Mouse (Mus musculus) gastrocnemius, postnatal 4 days (tissue): ENCODE data around the gene Nxf1. TPM values are rescaled to one million over a fixed set of nuclear protein-coding genes. Genes with fewer than 3 reads are reported as not detected.

Experiments
- DNase-seq, 2 experiments: peaks; one replicate each; pipeline ENCODE4 v3.0.0; 2021 to 2022; ENCODE audit warnings: low spot score in 2 of 2, mixed read lengths in 2 of 2
- microRNA-seq: library from miRNA; unstranded; fragments of <30 nt; microRNA quantifications from one replicate; pipeline ENCODE4 v1.2.0, GENCODE M21; 2021
- total RNA-seq, 2 experiments: library from RNA; stranded (reverse); gene quantifications; 2 replicates each; pipeline ENCODE4 v1.2.3; 2021

Gene Nxf1
- total RNA-seq, 2 experiments from 2014 or later = 70.4 to 80.5 TPM

DNA sequence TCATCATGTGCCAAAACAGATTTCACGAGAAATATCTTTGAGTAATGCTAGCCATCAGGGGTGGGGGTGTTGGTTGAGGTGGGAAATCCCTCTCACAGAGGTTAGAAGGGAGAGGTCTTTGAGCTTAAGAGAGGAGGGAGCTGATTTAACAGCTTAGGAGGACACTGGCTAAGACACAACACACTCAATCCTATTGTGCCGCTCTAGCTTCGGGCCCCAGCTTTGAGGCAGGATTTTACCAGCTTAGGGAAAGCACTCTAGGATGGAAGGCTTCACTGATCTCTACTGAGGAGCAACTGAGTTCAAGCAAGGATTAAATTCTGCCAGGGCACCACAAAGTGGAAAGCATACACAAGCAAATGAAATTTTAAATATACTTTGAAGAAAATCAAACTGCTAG lies 60.1 kb downstream of the Nxf1 start:
- no peak for DNase-seq

DNA sequence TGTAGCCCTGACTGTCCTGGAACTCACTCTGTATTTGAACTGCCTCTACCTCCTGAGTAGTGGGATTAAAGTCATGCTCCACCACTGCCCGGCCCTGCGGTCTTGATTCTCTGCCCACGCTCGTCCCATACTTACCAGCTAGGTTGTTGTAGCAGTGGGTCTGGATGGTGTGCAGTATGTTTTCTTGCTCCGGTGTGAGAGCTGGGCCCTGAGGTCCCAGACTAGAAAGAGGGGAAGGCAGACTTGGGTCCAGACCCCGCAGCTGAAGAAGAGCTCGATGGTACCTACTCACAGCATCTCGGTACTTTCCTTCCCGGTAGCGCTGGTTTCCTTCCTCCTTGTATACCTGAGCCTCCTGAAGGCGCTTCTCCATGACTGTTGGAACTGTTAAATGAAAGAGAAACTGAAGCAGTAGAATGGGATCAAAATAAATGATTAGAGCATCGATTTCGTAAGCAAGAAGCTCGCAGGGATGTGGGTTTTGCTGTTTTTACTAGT lies 61.5 kb downstream of the Nxf1 start:
- DNase-seq = no peak

DNA sequence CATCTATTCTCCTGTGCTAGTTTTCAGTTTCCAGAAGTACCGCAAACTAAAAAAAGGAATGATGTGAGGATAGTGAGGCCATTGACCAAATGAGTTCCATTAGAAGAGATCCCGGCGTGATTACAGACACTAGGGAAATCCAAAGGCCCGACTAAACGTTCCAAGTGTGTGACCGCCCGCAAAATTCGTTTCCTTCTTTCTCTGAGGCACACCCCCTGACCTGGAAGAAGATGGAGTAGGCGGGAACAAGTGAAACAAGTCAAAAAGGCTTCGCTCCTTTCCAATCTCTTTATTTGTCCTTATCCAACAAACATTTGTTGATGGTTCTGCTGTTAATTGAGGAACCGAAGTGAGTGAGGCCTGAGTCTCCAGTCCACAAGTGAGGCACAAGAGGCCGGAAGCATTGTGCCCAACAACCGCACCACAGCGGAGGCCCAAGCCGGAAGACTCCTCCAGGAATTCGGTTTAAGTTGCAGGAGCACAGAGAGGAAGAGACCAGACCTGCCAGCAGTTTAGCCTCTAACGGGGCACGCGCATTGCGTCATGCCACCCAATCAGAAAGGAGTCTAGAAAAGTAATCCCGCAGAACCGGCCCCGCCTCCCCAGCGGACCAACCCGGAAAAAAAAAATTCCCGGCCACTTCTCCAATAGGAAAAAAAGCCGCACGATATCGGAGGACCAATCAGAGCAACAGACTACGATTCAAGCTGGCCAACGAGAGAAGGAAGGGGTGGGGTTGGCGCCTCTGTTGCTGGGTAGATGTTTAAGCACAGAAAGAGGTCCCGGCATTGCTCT lies 62.1 kb downstream of the Nxf1 start, which contains the start of gene Ttc9c:
TSS of gene Ttc9c (minus strand) at position 533 of the 795 bp plus-strand sequence.
- DNase-seq = peak; percentile 86 to 95

DNA sequence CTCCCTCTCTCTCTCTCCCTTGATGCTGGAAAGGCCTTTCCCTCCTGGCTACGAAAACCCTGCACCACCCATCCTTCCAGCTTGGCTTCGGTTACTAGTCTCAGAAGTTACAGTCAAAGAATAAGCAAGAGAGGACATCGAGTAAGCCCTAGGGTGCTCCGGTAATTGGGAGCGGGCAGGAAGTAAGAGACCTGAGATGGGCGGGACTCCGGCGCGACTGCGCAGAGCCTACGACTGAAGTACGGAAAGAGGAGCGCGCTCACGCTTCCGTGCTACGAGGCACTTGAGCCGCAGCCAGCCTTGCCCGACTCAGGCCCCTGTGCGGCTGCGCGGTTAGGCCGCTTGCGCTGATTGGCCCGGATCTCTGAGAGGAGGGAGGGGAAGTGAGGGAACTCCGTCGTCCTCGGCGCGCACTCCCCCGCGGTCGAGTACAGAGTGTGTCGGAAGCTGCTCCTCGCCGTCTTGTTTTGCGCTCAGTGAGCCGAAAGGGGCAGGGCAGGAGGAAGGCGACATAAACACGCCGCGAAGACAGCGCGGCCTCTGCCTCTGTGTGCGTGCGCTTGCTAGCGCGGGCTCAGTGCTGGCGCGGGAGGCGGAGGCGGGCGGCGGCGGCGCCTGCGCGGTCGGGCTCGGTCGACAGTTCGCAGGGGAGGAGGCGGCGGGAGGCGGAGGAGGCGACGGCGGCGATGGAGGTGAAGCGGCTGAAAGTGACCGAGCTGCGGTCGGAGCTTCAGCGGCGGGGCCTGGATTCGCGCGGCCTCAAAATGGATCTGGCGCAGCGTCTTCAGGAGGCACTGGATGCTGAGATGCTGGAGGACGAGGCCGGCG lies 62.9 kb downstream of the Nxf1 start, which contains the start of gene Hnrnpul2:
TSS of gene Hnrnpul2 (plus strand) at position 415 of the 828 bp plus-strand sequence.
- DNase-seq = peak; percentile 96 to 99

Small RNA genes within 50 kb of the gene (microRNA-seq; reads per million reads assigned to microRNA genes)
- gene Mir6992 = not detected

Other genes starting within 250 kb of the Nxf1 start
- gene Slc22a8, start 165.8 kb upstream of the Nxf1 start, total RNA-seq = not detected
- gene Slc22a6, start 139.0 kb upstream of the Nxf1 start, total RNA-seq = not detected
- gene Chrm1, start 93.3 kb upstream of the Nxf1 start, total RNA-seq = under 1 TPM; 0.05 to 0.10 TPM
- 10 to 100 TPM; 42.4 to 43.8 TPM for gene Slc3a2, start 33.7 kb upstream of the Nxf1 start, total RNA-seq
- gene Wdr74, start 21.2 kb upstream of the Nxf1 start, total RNA-seq = 10 to 100 TPM; 34.5 to 35.1 TPM
- gene 1700092M07Rik, start 16.4 kb upstream of the Nxf1 start, total RNA-seq = 1 to 10 TPM in 1 of 2 experiments, not detected in 1; 2.5 TPM
- gene Stx5a, start 15.7 kb upstream of the Nxf1 start, total RNA-seq = 10 to 100 TPM; 59.1 to 60.5 TPM
- 10 to 100 TPM; 71.4 to 85.6 TPM for gene Tmem223, start 13.9 kb downstream of the Nxf1 start, total RNA-seq
- 10 to 100 TPM; 19.3 to 21.9 TPM for gene Tmem179b, start 17.4 kb downstream of the Nxf1 start, total RNA-seq
- 10 to 100 TPM; 15.5 to 16.9 TPM for gene Taf6l, start 29.3 kb downstream of the Nxf1 start, total RNA-seq
- gene Polr2g, start 41.5 kb downstream of the Nxf1 start, total RNA-seq = 10 to 100 TPM; 61.0 to 65.4 TPM
- 1 to 10 TPM; 1.4 to 1.5 TPM for gene Zbtb3, start 45.5 kb downstream of the Nxf1 start, total RNA-seq
- 10 to 100 TPM; 19.9 to 22.9 TPM for gene Ttc9c, start 62.3 kb downstream of the Nxf1 start, total RNA-seq
- gene Hnrnpul2, start 62.9 kb downstream of the Nxf1 start, total RNA-seq = 10 to 100 TPM; 61.3 to 71.0 TPM
- under 1 TPM in 1 of 2 experiments, not detected in 1; 0.67 TPM for gene AC129217.1, start 72.7 kb downstream of the Nxf1 start, total RNA-seq
- gene Bscl2, start 80.4 kb downstream of the Nxf1 start, total RNA-seq = 10 to 100 TPM; 22.1 to 24.2 TPM
- gene Gng3, start 82.1 kb downstream of the Nxf1 start, total RNA-seq = under 1 TPM; 0.17 to 0.26 TPM
- 10 to 100 TPM; 18.7 to 22.9 TPM for gene Lrrn4cl, start 93.7 kb downstream of the Nxf1 start, total RNA-seq
- 100 to 1,000 TPM; 149 to 158 TPM for gene Ubxn1, start 114.4 kb downstream of the Nxf1 start, total RNA-seq
- gene Uqcc3, start 123.8 kb downstream of the Nxf1 start, total RNA-seq = 10 to 100 TPM; 48.1 to 49.3 TPM
- 10 to 100 TPM in 1 of 2 experiments, 1 to 10 TPM in 1; 2.4 to 11.4 TPM for gene Lbhd1, start 126.7 kb downstream of the Nxf1 start, total RNA-seq
- not detected for gene Gm49403, start 126.9 kb downstream of the Nxf1 start, total RNA-seq
- gene 1810009A15Rik, start 131.8 kb downstream of the Nxf1 start, total RNA-seq = 10 to 100 TPM; 30.0 to 30.9 TPM
- 1 to 10 TPM; 1.5 to 2.9 TPM for gene Gm49416, start 131.9 kb downstream of the Nxf1 start, total RNA-seq
- gene Ints5, start 135.9 kb downstream of the Nxf1 start, total RNA-seq = 10 to 100 TPM; 19.0 to 20.1 TPM
- gene Ganab, start 141.0 kb downstream of the Nxf1 start, total RNA-seq = 10 to 100 TPM; 74.2 to 77.0 TPM
- 10 to 100 TPM; 29.6 to 31.6 TPM for gene B3gat3, start 163.3 kb downstream of the Nxf1 start, total RNA-seq
- gene Rom1, start 172.3 kb downstream of the Nxf1 start, total RNA-seq = 1 to 10 TPM; 4.4 to 4.9 TPM
- 10 to 100 TPM; 24.3 to 26.7 TPM for gene Eml3, start 172.5 kb downstream of the Nxf1 start, total RNA-seq
- gene Mta2, start 184.8 kb downstream of the Nxf1 start, total RNA-seq = 10 to 100 TPM; 61.1 to 69.8 TPM
- gene Tut1, start 196.8 kb downstream of the Nxf1 start, total RNA-seq = 10 to 100 TPM; 12.7 to 14.9 TPM
- gene Eef1g, start 210.0 kb downstream of the Nxf1 start, total RNA-seq = 100 to 1,000 TPM; 704 to 748 TPM
- gene Ahnak, start 232.2 kb downstream of the Nxf1 start, total RNA-seq = 100 to 1,000 TPM; 377 to 414 TPM